Mouse (Mus musculus): ENCODE results near the gene Nrsn2. TPM values are rescaled to one million over a fixed set of nuclear protein-coding genes. Genes with fewer than 3 reads are reported as not detected.

The Nrsn2 gene
- polyA plus RNA-seq, 3 experiments from 2014 or later, result not detected

- ATAC-seq, result no peak
These were observed 36.7 kb downstream of the Nrsn2 start for GRCm38 (mm10) chr2:152339631-152340179.

DNA sequence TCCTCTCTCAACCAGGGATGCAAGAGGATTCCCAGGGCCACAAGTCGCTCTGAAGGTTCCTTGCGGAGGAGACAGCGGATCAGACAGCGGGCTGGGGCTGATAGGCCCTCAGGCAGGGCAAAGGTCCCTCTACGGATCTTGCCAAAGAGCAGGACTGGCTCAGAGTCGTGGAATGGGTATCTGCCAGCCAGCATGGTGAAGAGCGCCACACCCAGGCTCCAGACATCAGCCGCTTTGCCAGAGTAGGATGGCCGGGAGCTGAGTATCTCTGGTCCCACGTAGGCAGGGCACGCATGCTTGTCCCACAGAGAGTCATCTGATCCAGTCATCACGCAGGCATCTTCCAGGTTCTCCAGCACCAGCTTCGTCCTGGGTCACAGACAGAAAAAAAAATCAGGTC is 38.1 kb downstream of the Nrsn2 start:
- ATAC-seq, result no peak

DNA sequence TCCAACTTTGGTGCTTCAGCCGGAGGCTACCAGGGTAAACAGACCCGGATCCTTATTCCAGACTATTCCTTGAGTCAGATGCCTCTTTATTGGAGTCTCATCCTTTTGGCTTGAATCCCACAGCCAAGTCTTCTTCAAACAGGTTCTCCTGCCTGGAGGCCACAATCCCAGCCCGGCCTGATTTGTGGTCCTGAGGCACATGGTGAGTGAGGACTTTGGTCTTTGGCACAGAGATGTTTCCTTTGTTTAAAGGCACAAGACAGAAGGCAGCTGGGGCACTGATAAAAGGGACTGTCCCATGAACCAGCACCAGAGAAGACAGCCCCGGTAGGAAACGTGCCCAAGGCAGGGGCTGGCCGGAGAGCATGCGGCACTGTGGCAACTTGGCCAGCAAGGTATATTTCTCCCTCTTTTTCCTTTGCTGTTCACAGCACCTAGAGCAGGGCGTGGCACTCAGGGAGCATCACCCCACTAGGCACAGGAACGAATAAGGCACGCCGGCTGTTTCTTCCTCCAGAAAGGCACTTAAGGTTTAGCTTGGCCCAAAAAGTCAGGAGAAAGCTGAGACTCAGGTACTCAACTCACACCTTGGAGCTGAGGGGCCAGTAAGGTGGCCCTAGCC is 38.7 kb downstream of the Nrsn2 start:
- no peak for ATAC-seq

DNA sequence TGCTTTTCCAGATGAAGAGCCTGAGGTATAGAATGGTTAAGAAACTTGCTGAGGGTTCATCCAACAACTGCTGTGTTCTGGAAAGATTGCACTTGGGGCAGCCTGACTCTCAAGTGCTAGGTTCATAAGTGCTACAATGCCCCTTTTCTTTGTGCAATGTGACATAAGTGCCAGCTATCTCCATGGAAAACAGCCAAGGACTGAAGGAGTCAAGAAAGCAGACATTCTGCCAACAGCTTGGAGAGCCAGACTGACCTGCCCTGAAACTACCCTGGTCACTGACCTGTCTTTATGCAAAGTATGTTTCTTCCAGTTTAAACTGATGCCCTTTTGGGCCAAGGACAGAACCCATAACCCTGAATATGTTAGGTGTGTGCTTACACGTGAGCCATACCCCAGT is 39.6 kb downstream of the Nrsn2 start:
- ATAC-seq, result no peak

GRCm38 (mm10) chr2:152335289-152335820 is 41.1 kb downstream of the Nrsn2 start:
- ATAC-seq, result no peak

DNA sequence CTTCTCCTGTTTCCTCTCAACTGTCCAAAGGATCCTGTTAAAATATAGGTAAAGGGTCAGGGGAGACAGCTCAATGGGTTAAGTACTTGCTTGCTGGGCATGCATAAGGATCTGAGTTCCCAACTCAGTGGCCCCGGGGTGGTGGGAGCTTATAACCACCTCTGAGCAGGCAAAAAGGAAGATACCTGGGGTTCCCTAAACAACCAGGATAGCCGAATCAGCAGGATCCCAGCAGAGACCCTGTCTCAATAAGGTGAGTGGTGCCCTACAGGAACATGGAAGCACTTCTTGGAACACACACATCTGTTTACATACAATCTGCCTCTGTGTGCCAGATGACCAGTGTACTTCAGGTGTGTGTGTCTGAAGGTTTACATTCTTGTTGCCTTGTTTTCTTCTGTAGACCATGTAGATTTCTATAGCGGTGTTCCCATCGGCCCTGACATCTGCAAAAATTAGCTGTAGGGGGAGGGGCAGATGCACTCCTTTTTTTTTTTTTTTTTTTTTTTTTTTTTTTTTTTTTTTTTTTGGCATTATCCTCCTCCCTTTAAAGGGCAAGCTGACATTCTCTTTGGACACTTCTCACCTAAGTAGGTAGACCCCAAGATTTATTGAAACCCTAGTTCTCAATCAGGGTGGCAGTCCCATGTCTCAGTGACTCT is 43.0 kb downstream of the Nrsn2 start:
- no peak for ATAC-seq

GRCm38 (mm10) chr2:152332101-152332825 is 44.2 kb downstream of the Nrsn2 start, which contains the start of gene Rbck1:
Rbck1 (minus strand) TSS chr2:152332653.
- ATAC-seq, result peak; percentile 93

DNA sequence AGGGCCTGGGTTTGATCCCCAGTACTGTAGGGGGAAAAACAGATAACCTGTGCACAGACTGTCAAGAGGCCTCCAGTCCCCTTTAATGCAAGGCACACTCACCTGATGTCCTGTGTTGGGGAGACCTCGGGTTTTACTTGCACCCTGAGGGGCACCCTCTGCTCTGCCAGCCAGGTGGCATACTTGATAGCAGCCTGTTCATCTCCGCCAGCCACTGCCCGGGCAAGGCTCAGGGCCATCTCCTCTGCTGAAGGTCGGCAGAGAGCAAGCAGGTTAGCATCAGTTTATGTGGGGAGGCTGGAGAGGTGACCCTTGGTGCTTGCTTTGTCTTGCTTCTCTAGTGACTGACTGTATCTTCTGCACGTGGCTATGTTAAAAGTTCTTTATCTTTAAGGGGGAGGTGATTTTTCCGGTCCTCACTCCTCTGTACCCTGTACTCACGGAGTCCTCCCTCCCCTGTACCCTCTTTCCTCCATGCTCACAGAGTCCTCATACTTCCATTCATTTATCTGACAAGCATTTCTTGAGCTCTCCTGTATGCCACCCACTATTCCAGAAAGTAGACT is 45.5 kb downstream of the Nrsn2 start:
- ATAC-seq, result no peak

DNA sequence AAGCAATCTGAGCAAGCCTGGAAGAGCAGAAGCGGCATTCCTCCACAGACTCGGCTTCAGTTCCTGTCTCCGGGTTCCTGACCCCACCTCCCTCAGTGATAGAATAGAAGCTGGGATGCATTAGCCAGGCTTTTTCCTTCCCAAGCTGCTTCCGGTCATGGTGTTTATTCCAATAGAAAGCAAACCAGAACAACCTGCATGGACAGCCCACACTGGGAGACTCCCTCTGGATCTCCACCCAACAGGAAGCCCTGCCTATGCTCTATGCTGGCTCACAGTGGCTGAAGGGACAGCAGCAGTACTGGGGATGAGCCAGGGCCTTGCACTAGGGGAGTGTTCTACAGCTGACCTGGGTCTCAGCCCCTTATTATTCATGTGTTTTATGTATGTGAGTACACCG is 48.5 kb downstream of the Nrsn2 start:
- no peak for ATAC-seq

- no peak for ATAC-seq
These were observed 49.8 kb downstream of the Nrsn2 start for GRCm38 (mm10) chr2:152326654-152327053.

DNA sequence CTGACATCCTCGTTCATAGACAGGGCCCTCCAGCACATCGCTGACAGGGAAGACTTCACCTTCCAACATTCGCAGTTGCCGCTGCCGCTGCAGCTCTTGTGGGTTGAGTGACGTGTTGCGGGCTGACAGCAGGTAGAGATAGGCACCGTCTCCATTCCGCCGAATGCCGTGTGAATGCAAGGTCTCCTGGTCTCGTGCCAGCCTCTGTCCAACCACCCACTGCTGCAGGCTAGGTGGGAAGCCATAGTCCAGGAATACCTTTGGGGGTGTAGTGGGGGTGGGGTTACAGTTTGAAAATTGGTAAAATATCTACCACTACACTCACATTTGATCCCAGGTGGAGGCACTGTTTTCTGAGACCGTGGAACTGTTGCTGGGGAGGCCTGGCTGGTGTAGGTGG is 50.3 kb downstream of the Nrsn2 start:
- ATAC-seq, result no peak

GRCm38 (mm10) chr2:152324842-152325241 is 51.6 kb downstream of the Nrsn2 start:
- ATAC-seq, result no peak

GRCm38 (mm10) chr2:152323971-152324370 is 52.5 kb downstream of the Nrsn2 start:
- ATAC-seq, result no peak

DNA sequence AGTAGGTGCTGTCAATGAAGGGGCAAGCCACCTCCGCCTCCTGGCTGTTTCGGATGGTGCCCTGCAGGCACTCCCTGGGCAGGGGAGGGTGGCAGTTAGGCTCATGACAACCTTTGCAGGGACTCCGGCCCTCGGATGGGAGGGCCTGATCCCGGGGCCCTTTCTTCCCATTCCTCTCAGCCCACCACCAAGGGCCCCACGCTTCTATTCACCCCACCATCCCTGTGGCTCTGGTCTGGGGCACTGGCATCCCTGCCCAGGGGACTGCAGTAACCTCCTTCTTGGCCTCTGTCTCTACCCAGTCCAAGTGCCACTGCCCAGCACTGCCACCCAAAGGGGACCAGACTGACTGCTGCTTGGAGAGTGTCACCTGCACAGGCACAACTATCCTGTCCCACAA is 54.2 kb downstream of the Nrsn2 start:
- ATAC-seq, result no peak

GRCm38 (mm10) chr2:152321558-152321957 is 54.9 kb downstream of the Nrsn2 start:
- peak; percentile 32 for ATAC-seq

Other genes starting within 250 kb of the Nrsn2 start
- gene Tcf15, start 233.1 kb downstream of the Nrsn2 start, polyA plus RNA-seq (2017; shearing (Covaris generic)), result not detected
- gene Csnk2a1, start 149.8 kb downstream of the Nrsn2 start, polyA plus RNA-seq (2017; shearing (Covaris generic)), result 10 to 100 TPM; 57.1 to 89.9 (median 83.2) TPM
- gene Tbc1d20, start 82.8 kb downstream of the Nrsn2 start, polyA plus RNA-seq (2017; shearing (Covaris generic)), result 10 to 100 TPM; 16.1 to 19.1 (median 16.8) TPM
- gene Rbck1, start 44.0 kb downstream of the Nrsn2 start, polyA plus RNA-seq (2017; shearing (Covaris generic)), result 10 to 100 TPM; 54.0 to 68.9 (median 63.6) TPM
- gene Trib3, start 32.6 kb downstream of the Nrsn2 start, polyA plus RNA-seq (2017; shearing (Covaris generic)), result 1 to 10 TPM; 1.7 to 3.5 (median 2.1) TPM
- gene Sox12, start 21.4 kb upstream of the Nrsn2 start, polyA plus RNA-seq (2017; shearing (Covaris generic)), result under 1 TPM in 2 of 3 experiments, not detected in 1; 0.39 to 0.49 TPM
- gene Zcchc3, start 38.4 kb upstream of the Nrsn2 start, polyA plus RNA-seq (2017; shearing (Covaris generic)), result under 1 TPM; 0.34 to 0.95 (median 0.93) TPM
- gene 6820408C15Rik, start 38.9 kb upstream of the Nrsn2 start, polyA plus RNA-seq (2017; shearing (Covaris generic)), result not detected
- not detected for gene Defb23, start 88.0 kb upstream of the Nrsn2 start, polyA plus RNA-seq (2017; shearing (Covaris generic))
- gene Defb20, start 100.4 kb upstream of the Nrsn2 start, polyA plus RNA-seq (2017; shearing (Covaris generic)), result not detected
- gene Defb22, start 113.5 kb upstream of the Nrsn2 start, polyA plus RNA-seq (2017; shearing (Covaris generic)), result not detected
- gene Defb26, start 135.1 kb upstream of the Nrsn2 start, polyA plus RNA-seq (2017; shearing (Covaris generic)), result not detected
- not detected for gene Defb28, start 141.6 kb upstream of the Nrsn2 start, polyA plus RNA-seq (2017; shearing (Covaris generic))
- not detected for gene Defb29, start 163.5 kb upstream of the Nrsn2 start, polyA plus RNA-seq (2017; shearing (Covaris generic))
- not detected for gene Gm17416, start 192.7 kb upstream of the Nrsn2 start, polyA plus RNA-seq (2017; shearing (Covaris generic))
- gene Defb21, start 196.1 kb upstream of the Nrsn2 start, polyA plus RNA-seq (2017; shearing (Covaris generic)), result not detected
- gene Defb19, start 203.7 kb upstream of the Nrsn2 start, polyA plus RNA-seq (2017; shearing (Covaris generic)), result not detected
- gene Defb45, start 222.8 kb upstream of the Nrsn2 start, polyA plus RNA-seq (2017; shearing (Covaris generic)), result not detected
- gene Defb36, start 227.7 kb upstream of the Nrsn2 start, polyA plus RNA-seq (2017; shearing (Covaris generic)), result not detected
- gene Defb25, start 246.4 kb upstream of the Nrsn2 start, polyA plus RNA-seq (2017; shearing (Covaris generic)), result 1 to 10 TPM in 1 of 3 experiments, not detected in 2; 1.4 TPM

Data from inflammation-experienced regulatory T-cells, adult 6 months (primary cell).